Mouse (Mus musculus) kidney, adult 2 months (tissue): ENCODE data around the gene Pmf1.
"Not testable (repeated sequence)": the region's sequence is repeated elsewhere in the genome, so short reads cannot be mapped to it uniquely, and the experiment has no call there.

Experiments used
- CTCF ChIP-seq: fragments of 200-500 bp; conservative IDR thresholded peaks from 2 replicates; pipeline ENCODE4 v1.5.1; 2011; ENCODE audit warnings: low read depth, mild to moderate bottlenecking, control low read depth, low read length, moderate library complexity, mixed read lengths; ENCODE audit not compliant: insufficient read depth, insufficient read length
- POLR2A ChIP-seq: fragments of 200-500 bp; IDR thresholded peaks from one replicate; pipeline ENCODE4 v1.6.1; 2011; ENCODE audit warnings: low read depth, low read length, control low read depth

DNA sequence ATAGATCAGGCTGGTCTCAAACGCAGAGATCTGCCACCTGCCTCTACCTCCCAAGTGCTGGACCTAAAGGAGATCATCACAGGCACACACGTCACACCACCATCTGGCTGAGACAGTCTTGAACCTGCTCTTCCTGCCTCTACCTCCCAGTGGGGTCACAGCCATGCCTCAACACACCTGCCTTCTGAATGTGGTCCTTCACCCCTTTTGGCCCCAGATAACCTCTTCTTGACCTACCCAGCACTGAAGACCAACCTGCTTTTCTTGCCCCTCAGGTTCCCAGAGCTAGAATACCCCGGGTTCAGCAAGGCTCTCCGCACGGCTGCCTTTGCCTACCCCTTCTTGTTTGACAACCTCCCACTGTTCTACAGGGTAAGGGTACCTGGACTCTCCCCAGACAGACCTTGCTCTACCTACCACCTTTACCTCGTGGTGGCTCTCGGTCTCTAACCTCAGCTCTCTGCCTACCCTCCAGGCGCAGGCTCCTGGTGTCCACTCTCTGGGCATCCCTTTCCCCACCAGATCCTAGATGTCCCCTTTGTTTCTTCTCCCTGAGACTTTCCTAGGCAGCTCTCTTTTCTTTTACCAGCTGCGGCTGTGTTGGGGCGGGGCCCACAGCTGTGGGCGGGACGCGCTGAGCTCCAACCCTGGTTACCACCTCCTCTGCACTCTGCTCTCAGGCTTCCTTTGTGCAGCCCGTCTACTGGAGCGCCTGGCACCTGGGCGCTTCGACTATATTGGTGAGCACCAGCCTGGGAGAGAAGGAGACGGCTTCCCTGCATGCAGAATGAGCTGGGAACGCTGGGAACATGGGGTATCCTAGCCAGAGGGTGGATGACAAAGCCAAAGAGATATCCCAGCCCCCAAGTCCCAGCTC lies 34.1 kb downstream of the Pmf1 start:
- TF ChIP-seq POLR2A, CTCF: not testable (repeated sequence)
